Mouse (Mus musculus) adrenal gland, postnatal 25 days (tissue): ENCODE measurements around the gene Kdelr3. TPM values are rescaled to one million over a fixed set of nuclear protein-coding genes. Genes with fewer than 3 reads are reported as not detected.

ENCODE experiments used
- DNase-seq: peaks from one replicate; pipeline ENCODE4 v3.0.0; 2021; ENCODE audit warnings: mixed read lengths
- microRNA-seq, 2 experiments: library from miRNA; unstranded; fragments of <30 nt; microRNA quantifications; one replicate each; pipeline ENCODE4 v1.2.0; 2021
- total RNA-seq: library from RNA; stranded (reverse); gene quantifications from 2 replicates; pipeline ENCODE4 v1.2.3, GENCODE M21; 2021

The Kdelr3 gene
- total RNA-seq, 1 experiment from 2014 or later: 2.7 TPM

GRCm38 (mm10) chr15:79575543-79576222, 59.5 kb downstream of the Kdelr3 start:
- no peak for DNase-seq

GRCm38 (mm10) chr15:79576947-79577346, 60.7 kb downstream of the Kdelr3 start:
- no peak for DNase-seq

Small RNA genes lying within 50 kb of the gene (microRNA-seq; reads per million reads assigned to microRNA genes)
- 0 reads per million in 2 experiments for gene Gm44302

Other genes starting within 250 kb of the Kdelr3 start
- not detected in 2 replicates for gene Baiap2l2, start 230.9 kb upstream of the Kdelr3 start, total RNA-seq
- gene Pla2g6, start 188.0 kb upstream of the Kdelr3 start, total RNA-seq: 28.4 and 31.9 TPM in 2 replicates
- 2.2 and 3.1 TPM in 2 replicates for gene Maff, start 169.8 kb upstream of the Kdelr3 start, total RNA-seq
- gene Tmem184b, start 112.8 kb upstream of the Kdelr3 start, total RNA-seq: 47.1 and 54.5 TPM in 2 replicates
- gene Csnk1e, start 60.8 kb upstream of the Kdelr3 start, total RNA-seq: 92.0 and 115 TPM in 2 replicates
- gene Kcnj4, start 11.2 kb upstream of the Kdelr3 start, total RNA-seq: 0.27 and 0.57 TPM in 2 replicates
- 331 and 385 TPM in 2 replicates for gene Ddx17, start 30.3 kb downstream of the Kdelr3 start, total RNA-seq
- 2.5 and 3.5 TPM in 2 replicates for gene Dmc1, start 88.7 kb downstream of the Kdelr3 start, total RNA-seq
- gene Fam227a, start 142.5 kb downstream of the Kdelr3 start, total RNA-seq: 2.9 and 4.1 TPM in 2 replicates
- 15.0 and 24.5 TPM in 2 replicates for gene Cby1, start 142.8 kb downstream of the Kdelr3 start, total RNA-seq
- 82.7 and 113 TPM in 2 replicates for gene Tomm22, start 154.4 kb downstream of the Kdelr3 start, total RNA-seq
- 26.8 and 27.9 TPM in 2 replicates for gene Josd1, start 171.5 kb downstream of the Kdelr3 start, total RNA-seq
- 30.1 and 34.7 TPM in 2 replicates for gene Gtpbp1, start 174.4 kb downstream of the Kdelr3 start, total RNA-seq
- 44.0 and 50.9 TPM in 2 replicates for gene Sun2, start 226.1 kb downstream of the Kdelr3 start, total RNA-seq